Mouse (Mus musculus): ENCODE data around the gene H2-Q7.
"Not testable (repeated sequence)": the region's sequence is repeated elsewhere in the genome, so short reads cannot be mapped to it uniquely, and the experiment has no call there.

The H2-Q7 gene

GRCm38 (mm10) chr17:35420206-35420810 is 18.6 kb upstream of the H2-Q7 start:
- H3K4me3 ChIP-seq (replicated peaks; ENCODE audit: low read length); H3K4me1 ChIP-seq (replicated peaks; ENCODE audit: low read depth, low read length); H3K36me3 ChIP-seq (ENCODE audit: insufficient read depth, low read length): not testable (repeated sequence)
- peaks cover 21% of the 10 kb centered on the region for H3K9me3 ChIP-seq (ENCODE audit: low read length)
- TF ChIP-seq CTCF (conservative IDR thresholded peaks at IDR 0.05; ENCODE audit: low read length), result peak; percentile 98
- peaks cover 40% of the 10 kb centered on the region for H3K27me3 ChIP-seq (ENCODE audit: insufficient read depth, low read length)

GRCm38 (mm10) chr17:35421331-35421730 is 17.6 kb upstream of the H2-Q7 start:
- H3K4me3 ChIP-seq (replicated peaks; ENCODE audit: low read length); H3K36me3 ChIP-seq (ENCODE audit: insufficient read depth, low read length): not testable (repeated sequence)
- Histone ChIP-seq H3K9me3 (ENCODE audit: low read length) (peaks cover 24% of the 10 kb centered on the region), H3K27me3 (ENCODE audit: insufficient read depth, low read length) (peaks cover 49% of the 10 kb centered on the region), H3K4me1 (replicated peaks; ENCODE audit: low read depth, low read length) (peaks cover 12% of the 10 kb centered on the region)

- H3K4me1 ChIP-seq (replicated peaks; ENCODE audit: low read depth, low read length), result peaks cover 12% of the 10 kb centered on the region
- H3K4me3 ChIP-seq (replicated peaks; ENCODE audit: low read length); H3K36me3 ChIP-seq (ENCODE audit: insufficient read depth, low read length): not testable (repeated sequence)
- peaks cover 51% of the 10 kb centered on the region for H3K27me3 ChIP-seq (ENCODE audit: insufficient read depth, low read length)
- peaks cover 24% of the 10 kb centered on the region for H3K9me3 ChIP-seq (ENCODE audit: low read length)
Measured at GRCm38 (mm10) chr17:35422360-35422759, 16.6 kb upstream of the H2-Q7 start.

- Histone ChIP-seq H3K27me3 (ENCODE audit: insufficient read depth, low read length) (peaks cover 51% of the 10 kb centered on the region), H3K9me3 (ENCODE audit: low read length) (peaks cover 24% of the 10 kb centered on the region), H3K4me1 (replicated peaks; ENCODE audit: low read depth, low read length) (peaks cover 12% of the 10 kb centered on the region)
- H3K36me3 ChIP-seq (ENCODE audit: insufficient read depth, low read length); H3K4me3 ChIP-seq (replicated peaks; ENCODE audit: low read length): not testable (repeated sequence)
Measured at GRCm38 (mm10) chr17:35423131-35423810, 15.7 kb upstream of the H2-Q7 start.

- peaks cover 29% of the 10 kb centered on the region for H3K9me3 ChIP-seq (ENCODE audit: low read length)
- H3K27me3 ChIP-seq (ENCODE audit: insufficient read depth, low read length), result peaks cover 50% of the 10 kb centered on the region
- not testable (repeated sequence) for H3K36me3 ChIP-seq (ENCODE audit: insufficient read depth, low read length); H3K4me3 ChIP-seq (replicated peaks; ENCODE audit: low read length)
- peaks cover 12% of the 10 kb centered on the region for H3K4me1 ChIP-seq (replicated peaks; ENCODE audit: low read depth, low read length)
Measured at GRCm38 (mm10) chr17:35424106-35424505, 14.8 kb upstream of the H2-Q7 start.

- peaks cover 36% of the 10 kb centered on the region for H3K9me3 ChIP-seq (ENCODE audit: low read length)
Measured at GRCm38 (mm10) chr17:35424624-35425416, 14.1 kb upstream of the H2-Q7 start, which contains the start of gene H2-Q6. Gene H2-Q6 (plus strand): TSS chr17:35424850.

GRCm38 (mm10) chr17:35425474-35425873 is 13.5 kb upstream of the H2-Q7 start:
- H3K4me1 ChIP-seq (replicated peaks; ENCODE audit: low read depth, low read length); H3K36me3 ChIP-seq (ENCODE audit: insufficient read depth, low read length): not testable (repeated sequence)
- Histone ChIP-seq H3K9me3 (ENCODE audit: low read length) (peaks cover 41% of the 10 kb centered on the region), H3K4me3 (replicated peaks; ENCODE audit: low read length) (peak overlapping the region; percentile 80), H3K27me3 (ENCODE audit: insufficient read depth, low read length) (peaks cover 47% of the 10 kb centered on the region)

More at GRCm38 (mm10) chr17:35424624-35425416, 14.1 kb upstream of the H2-Q7 start, which contains the start of gene H2-Q6:
- H3K36me3 ChIP-seq (ENCODE audit: insufficient read depth, low read length), result not testable (repeated sequence)
- H3K27me3 ChIP-seq (ENCODE audit: insufficient read depth, low read length), result peaks cover 47% of the 10 kb centered on the region
- H3K4me3 ChIP-seq (replicated peaks; ENCODE audit: low read length), result peak within 1 kb of the TSS; percentile 80
- H3K4me1 ChIP-seq (replicated peaks; ENCODE audit: low read depth, low read length), result peaks cover 12% of the 10 kb centered on the region

- H3K36me3 ChIP-seq (ENCODE audit: insufficient read depth, low read length); H3K4me3 ChIP-seq (replicated peaks; ENCODE audit: low read length); H3K4me1 ChIP-seq (replicated peaks; ENCODE audit: low read depth, low read length): not testable (repeated sequence)
- Histone ChIP-seq H3K27me3 (ENCODE audit: insufficient read depth, low read length) (peaks cover 38% of the 10 kb centered on the region), H3K9me3 (ENCODE audit: low read length) (peaks cover 33% of the 10 kb centered on the region)
Measured at GRCm38 (mm10) chr17:35428883-35429282, 10.1 kb upstream of the H2-Q7 start.

- Histone ChIP-seq H3K27me3 (ENCODE audit: insufficient read depth, low read length) (peaks cover 27% of the 10 kb centered on the region), H3K9me3 (ENCODE audit: low read length) (peaks cover 23% of the 10 kb centered on the region)
- H3K36me3 ChIP-seq (ENCODE audit: insufficient read depth, low read length); H3K4me3 ChIP-seq (replicated peaks; ENCODE audit: low read length); H3K4me1 ChIP-seq (replicated peaks; ENCODE audit: low read depth, low read length): not testable (repeated sequence)
Measured at GRCm38 (mm10) chr17:35430671-35431070, 8.3 kb upstream of the H2-Q7 start.

GRCm38 (mm10) chr17:35432167-35432566 is 6.8 kb upstream of the H2-Q7 start:
- Histone ChIP-seq H3K9me3 (ENCODE audit: low read length) (peaks cover 27% of the 10 kb centered on the region), H3K27me3 (ENCODE audit: insufficient read depth, low read length) (peaks cover 31% of the 10 kb centered on the region)
- H3K4me3 ChIP-seq (replicated peaks; ENCODE audit: low read length); H3K4me1 ChIP-seq (replicated peaks; ENCODE audit: low read depth, low read length); H3K36me3 ChIP-seq (ENCODE audit: insufficient read depth, low read length): not testable (repeated sequence)

All from E14TG2a.4 (cell line).